Mouse (Mus musculus) erythroblast, embryonic 14.5 days (primary cell): ENCODE measurements around the gene Chchd3.

Experiments
- GATA1 ChIP-seq: IDR thresholded peaks from 2 replicates; pipeline ENCODE4 v1.6.1; 2012; ENCODE audit warnings: low read length, inconsistent platforms, mixed read lengths
- TAL1 ChIP-seq: IDR thresholded peaks from 3 replicates; pipeline ENCODE4 v1.6.1; 2012; ENCODE audit warnings: low read length, inconsistent platforms, mixed read lengths

- TF ChIP-seq TAL1 (no peak), GATA1 (no peak)
Observed at GRCm38 (mm10) chr6:32978811-32979210, 81.2 kb downstream of the Chchd3 start.
